Mouse (Mus musculus) liver, postnatal 0 days (tissue): Measurements from ENCODE around the gene Washc3. TPM values are rescaled to one million over a fixed set of nuclear protein-coding genes. Genes with fewer than 3 reads are reported as not detected.

ENCODE experiments used
- ATAC-seq: fragments of 200-750 bp; cut with Nextera tagmentation; 2 replicates; pipeline ENCODE4 v1.8.0; 2017; ENCODE audit warnings: mild to moderate bottlenecking, moderate library complexity
- DNase-seq: peaks from one replicate; pipeline ENCODE4 v3.0.0-alpha.2; 2016
- H3K27ac ChIP-seq: fragments of 300-500 bp; sonication (generic); 2 replicates; pipeline ENCODE4 v1.5.1; 2014; ENCODE audit warnings: antibody characterized with exemption, moderate library complexity, mild to moderate bottlenecking, low read depth
- H3K27me3 ChIP-seq: fragments of 300-500 bp; sonication (generic); 2 replicates; pipeline ENCODE4 v1.6.1; 2014; ENCODE audit warnings: low read length, control low read depth, mixed read lengths; ENCODE audit not compliant: insufficient read depth
- H3K36me3 ChIP-seq: fragments of 300-500 bp; sonication (generic); replicated peaks from 2 replicates; pipeline ENCODE4 v1.6.1; 2014; ENCODE audit warnings: mild to moderate bottlenecking, control low read depth, low read length, moderate library complexity, mixed read lengths; ENCODE audit not compliant: insufficient read depth
- H3K4me1 ChIP-seq: fragments of 300-500 bp; sonication (generic); 2 replicates; pipeline ENCODE4 v1.6.1; 2014; ENCODE audit warnings: antibody characterized with exemption, mild to moderate bottlenecking, control low read depth; ENCODE audit not compliant: insufficient read depth
- H3K4me2 ChIP-seq: fragments of 300-500 bp; sonication (generic); 2 replicates; pipeline ENCODE4 v1.6.1; 2014; ENCODE audit warnings: low read depth, mild to moderate bottlenecking, low read length, moderate library complexity, mixed read lengths
- H3K4me3 ChIP-seq: fragments of 300-500 bp; sonication (generic); 2 replicates; pipeline ENCODE4 v1.5.1; 2014; ENCODE audit warnings: low read depth, low read length
- H3K9ac ChIP-seq: fragments of 300-500 bp; sonication (generic); replicated peaks from 2 replicates; pipeline ENCODE4 v1.6.1; 2014; ENCODE audit warnings: mild to moderate bottlenecking, moderate library complexity
- H3K9me3 ChIP-seq: fragments of 300-500 bp; sonication (generic); 2 replicates; pipeline ENCODE4 v1.6.1; 2016; ENCODE audit warnings: mild to moderate bottlenecking, control low read depth, low read length, mixed read lengths
- CTCF ChIP-seq: sonication (generic); IDR thresholded peaks from 2 replicates; pipeline ENCODE4 v1.5.1; 2016; ENCODE audit warnings: antibody characterized with exemption, low read depth
- EP300 ChIP-seq: IDR thresholded peaks from 2 replicates; pipeline ENCODE4 v1.6.1; 2016; ENCODE audit warnings: antibody characterized with exemption, low read depth, mild to moderate bottlenecking
- WGBS: fragments of 180-500 bp; shearing (Covaris S2); extraction: QIAGEN DNeasy Blood & Tissue Kit; methylation state at CpG from one replicate; pipeline ENCODE4 v1.1.7; 2014; ENCODE audit not compliant: insufficient replicate concordance; 5-methylcytosine and 5-hydroxymethylcytosine counted together
- polyA plus RNA-seq: library from polyadenylated mRNA; unstranded; fragments of >200 nt; fragmentation: Nextera tagmentation; extraction: Ambion mirVana; gene quantifications from 2 replicates; pipeline ENCODE4 v1.2.1, GENCODE M21; 2015

Washc3 gene
- polyA plus RNA-seq, 1 experiment from 2014 or later, result 40.1 TPM

DNA sequence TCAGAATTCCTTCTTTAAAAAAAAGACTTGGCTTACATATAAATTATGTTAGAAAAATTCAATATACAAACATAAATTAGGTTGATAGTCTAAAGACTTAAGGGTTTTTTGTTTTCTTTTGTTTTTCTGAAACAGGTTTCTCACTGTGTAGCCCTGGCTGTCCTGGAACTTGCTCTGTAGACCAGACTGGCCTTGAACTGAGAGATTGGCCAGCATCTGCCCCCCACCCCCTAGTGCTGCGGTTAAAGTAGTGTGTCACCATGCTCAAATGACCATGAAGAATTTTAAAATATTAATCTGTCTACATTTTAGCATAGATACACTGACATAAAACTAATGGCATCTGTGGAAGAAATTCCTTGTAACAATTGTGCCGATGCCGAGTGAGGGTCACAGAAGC is 17.3 kb downstream of the Washc3 start:
- DNase-seq (no peak), ATAC-seq (no peak)
- Histone ChIP-seq H3K27me3 (no peaks in the 10 kb centered on the region), H3K36me3 (peaks cover 15% of the 10 kb centered on the region), H3K9me3 (no peaks in the 10 kb centered on the region), H3K27ac (no peak overlapping the region), H3K4me1 (no peaks in the 10 kb centered on the region), H3K4me2 (no peak overlapping the region), H3K9ac (no peak overlapping the region), H3K4me3 (no peak overlapping the region)
- TF ChIP-seq CTCF (no peak), EP300 (no peak)
- 86% methylated on average over 3 of the region's 3 CpGs for WGBS

- no peak overlapping the region for H3K4me3 ChIP-seq
- DNase-seq (no peak), ATAC-seq (no peak)
- H3K27ac ChIP-seq, result no peak overlapping the region
- TF ChIP-seq CTCF (no peak), EP300 (no peak)
- H3K9ac ChIP-seq, result no peak overlapping the region
- H3K4me2 ChIP-seq, result no peak overlapping the region
- no peaks in the 10 kb centered on the region for H3K9me3 ChIP-seq
- WGBS, result 90% methylated on average over 5 of the region's 5 CpGs
- H3K27me3 ChIP-seq, result no peaks in the 10 kb centered on the region
- no peaks in the 10 kb centered on the region for H3K4me1 ChIP-seq
- H3K36me3 ChIP-seq, result peaks cover 18% of the 10 kb centered on the region
Observed at GRCm38 (mm10) chr10:88221718-88222117, 20.8 kb downstream of the Washc3 start.

GRCm38 (mm10) chr10:88225421-88225820 is 24.5 kb downstream of the Washc3 start:
- ATAC-seq (no peak), DNase-seq (no peak)

GRCm38 (mm10) chr10:88227962-88228361 is 27.1 kb downstream of the Washc3 start:
- DNase-seq (no peak), ATAC-seq (no peak)
- H3K27ac ChIP-seq, result no peak overlapping the region
- H3K4me3 ChIP-seq, result no peak overlapping the region
- no peaks in the 10 kb centered on the region for H3K27me3 ChIP-seq
- 80% methylated on average over 2 of the region's 2 CpGs for whole genome bisulfite sequencing
- peaks cover 12% of the 10 kb centered on the region for H3K36me3 ChIP-seq
- H3K9ac ChIP-seq, result no peak overlapping the region
- H3K4me2 ChIP-seq, result no peak overlapping the region
- no peaks in the 10 kb centered on the region for H3K4me1 ChIP-seq
- TF ChIP-seq EP300, result no peak
- TF ChIP-seq CTCF, result no peak
- no peaks in the 10 kb centered on the region for H3K9me3 ChIP-seq

More at GRCm38 (mm10) chr10:88225421-88225820, 24.5 kb downstream of the Washc3 start:
- Histone ChIP-seq H3K9ac (no peak overlapping the region), H3K4me2 (no peak overlapping the region), H3K36me3 (peaks cover 15% of the 10 kb centered on the region), H3K9me3 (no peaks in the 10 kb centered on the region), H3K4me1 (no peaks in the 10 kb centered on the region), H3K4me3 (no peak overlapping the region), H3K27ac (no peak overlapping the region), H3K27me3 (no peaks in the 10 kb centered on the region)
- 82% methylated on average over 5 of the region's 5 CpGs for WGBS
- no peak for TF ChIP-seq CTCF
- TF ChIP-seq EP300, result no peak

- no peak overlapping the region for H3K9ac ChIP-seq
- H3K9me3 ChIP-seq, result no peaks in the 10 kb centered on the region
- H3K27ac ChIP-seq, result no peak overlapping the region
- H3K4me1 ChIP-seq, result no peaks in the 10 kb centered on the region
- no peak for TF ChIP-seq EP300
- TF ChIP-seq CTCF, result no peak
- DNase-seq, result no peak
- 27% methylated on average over 8 of the region's 8 CpGs for WGBS
- peak overlapping the region; percentile 29; the same call in 1 of the 2 replicates for H3K4me2 ChIP-seq
- H3K36me3 ChIP-seq, result peaks cover 8% of the 10 kb centered on the region
- ATAC-seq, result no peak
- H3K4me3 ChIP-seq, result no peak overlapping the region
- no peaks in the 10 kb centered on the region for H3K27me3 ChIP-seq
Observed at GRCm38 (mm10) chr10:88228521-88229017, 27.7 kb downstream of the Washc3 start.

GRCm38 (mm10) chr10:88231671-88232070 is 30.8 kb downstream of the Washc3 start:
- TF ChIP-seq EP300, result no peak
- TF ChIP-seq CTCF, result no peak
- no peak for DNase-seq
- WGBS, result 87% methylated on average over 8 of the region's 8 CpGs

DNA sequence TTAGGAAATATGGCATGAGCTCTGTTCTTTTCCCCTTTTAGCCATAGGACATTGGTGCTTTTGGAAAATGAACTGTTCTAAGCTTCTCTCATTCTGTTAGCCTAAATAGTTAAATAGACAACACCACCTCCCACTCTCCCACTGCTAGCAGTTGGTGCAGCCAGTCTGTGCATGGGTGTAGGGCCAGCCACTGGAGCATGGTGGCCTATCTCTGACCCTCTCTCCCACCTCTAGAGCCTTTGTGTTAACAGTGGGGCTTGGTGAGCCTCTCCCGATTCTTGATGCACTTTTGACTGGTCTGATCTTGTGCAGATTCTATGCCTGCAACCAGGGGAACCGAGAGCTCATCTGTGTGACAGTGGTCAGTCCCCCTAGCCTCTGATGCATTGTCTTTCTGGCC is 31.9 kb downstream of the Washc3 start:
- WGBS, result 69% methylated on average over 2 of the region's 2 CpGs
- no peaks in the 10 kb centered on the region for H3K9me3 ChIP-seq
- no peak for TF ChIP-seq EP300
- TF ChIP-seq CTCF, result no peak
- H3K4me2 ChIP-seq, result no peak overlapping the region
- no peak overlapping the region for H3K27ac ChIP-seq
- H3K36me3 ChIP-seq, result peaks cover 10% of the 10 kb centered on the region
- no peak for DNase-seq
- ATAC-seq, result no peak
- no peak overlapping the region for H3K9ac ChIP-seq
- H3K27me3 ChIP-seq, result no peaks in the 10 kb centered on the region
- no peak overlapping the region for H3K4me3 ChIP-seq
- H3K4me1 ChIP-seq, result no peaks in the 10 kb centered on the region

More at GRCm38 (mm10) chr10:88231671-88232070, 30.8 kb downstream of the Washc3 start:
- H3K4me3 ChIP-seq, result no peak overlapping the region
- no peaks in the 10 kb centered on the region for H3K4me1 ChIP-seq
- H3K36me3 ChIP-seq, result peaks cover 4% of the 10 kb centered on the region
- H3K27me3 ChIP-seq, result no peaks in the 10 kb centered on the region
- no peak for ATAC-seq
- H3K9me3 ChIP-seq, result no peaks in the 10 kb centered on the region
- no peak overlapping the region for H3K27ac ChIP-seq
- H3K9ac ChIP-seq, result no peak overlapping the region
- no peak overlapping the region for H3K4me2 ChIP-seq
